Mouse (Mus musculus) gastrocnemius, adult 2 months (tissue): ENCODE data around the gene Thop1. TPM values are rescaled to one million over a fixed set of nuclear protein-coding genes. Genes with fewer than 3 reads are reported as not detected.
"Not testable (repeated sequence)": the region's sequence is repeated elsewhere in the genome, so short reads cannot be mapped to it uniquely, and the experiment has no call there.

Experiments
- DNase-seq: peaks from one replicate; pipeline ENCODE4 v3.0.0; 2022
- H3K27ac ChIP-seq: fragments of 200-600 bp; 2 replicates; pipeline ENCODE4 v1.8.1; 2022; ENCODE audit warnings: mild to moderate bottlenecking
- H3K4me3 ChIP-seq: fragments of 200-600 bp; 2 replicates; pipeline ENCODE4 v1.8.1; 2022; ENCODE audit warnings: mild to moderate bottlenecking, moderate library complexity
- CTCF ChIP-seq: fragments of 200-600 bp; IDR thresholded peaks from 2 replicates; pipeline ENCODE4 v1.8.1; 2022; ENCODE audit warnings: antibody characterized with exemption, mild to moderate bottlenecking, moderate library complexity
- intact Hi-C: fragments of 180-260 bp; cut with DNase I; formaldehyde crosslinking; loops from one replicate; pipeline ENCODE4 v1.15.1; 2025
- total RNA-seq, 2 experiments: library from RNA; stranded (reverse); gene quantifications; 2 replicates each; pipeline ENCODE4 v1.2.3; 2021

Thop1 gene
- total RNA-seq, 2 experiments from 2014 or later, result 25.1 to 25.9 TPM

- peak; percentile 98 for DNase-seq
- H3K27ac ChIP-seq, result peak within 1 kb of the TSS; percentile 89
- no peak for TF ChIP-seq CTCF
- peak within 1 kb of the TSS; percentile 92 for H3K4me3 ChIP-seq
- intact Hi-C loops, result loop anchor here (2.0 kb wide), 1 partner anchor 20 kb away; no protein-coding TSS in a partner anchor
These were observed 32.8 kb upstream of the Thop1 start, which contains the start of gene Slc39a3 for GRCm38 (mm10) chr10:81036988-81037580. Gene Slc39a3 (minus strand): TSS chr10:81037426.

GRCm38 (mm10) chr10:81041458-81042175 is 28.2 kb upstream of the Thop1 start:
- no peak overlapping the region for H3K27ac ChIP-seq
- DNase-seq, result peak; percentile 79
- H3K4me3 ChIP-seq, result no peak overlapping the region
- peak; percentile 94 for TF ChIP-seq CTCF
- intact Hi-C loops, result loop anchor here (1.0 to 5.0 kb wide), 2 partner anchors 25 to 39 kb away; no protein-coding TSS in a partner anchor

GRCm38 (mm10) chr10:81045246-81045645 is 24.6 kb upstream of the Thop1 start:
- H3K27ac ChIP-seq, H3K4me3 ChIP-seq, DNase-seq, intact Hi-C loops: not testable (repeated sequence)

GRCm38 (mm10) chr10:81050645-81051044 is 19.2 kb upstream of the Thop1 start:
- no peak for DNase-seq
- Histone ChIP-seq H3K4me3 (no peak overlapping the region), H3K27ac (no peak overlapping the region)
- intact Hi-C loops, result no loop called here
- peak; percentile 44 for TF ChIP-seq CTCF

GRCm38 (mm10) chr10:81051133-81051532 is 18.7 kb upstream of the Thop1 start:
- H3K4me3 ChIP-seq, result no peak overlapping the region
- no peak for TF ChIP-seq CTCF
- intact Hi-C loops, result no loop called here
- DNase-seq, result no peak
- no peak overlapping the region for H3K27ac ChIP-seq

GRCm38 (mm10) chr10:81052577-81052976 is 17.3 kb upstream of the Thop1 start:
- intact Hi-C loops, result no loop called here
- TF ChIP-seq CTCF, result no peak
- DNase-seq, result no peak
- Histone ChIP-seq H3K4me3 (no peak overlapping the region), H3K27ac (no peak overlapping the region)

GRCm38 (mm10) chr10:81055169-81055568 is 14.7 kb upstream of the Thop1 start:
- intact Hi-C loops, result no loop called here
- DNase-seq, result no peak
- no peak for TF ChIP-seq CTCF
- H3K27ac ChIP-seq, result peak overlapping the region; percentile 20; the same call in 1 of the 2 replicates
- H3K4me3 ChIP-seq, result no peak overlapping the region

GRCm38 (mm10) chr10:81055802-81056340 is 14.0 kb upstream of the Thop1 start:
- intact Hi-C loops, result not testable (repeated sequence)

GRCm38 (mm10) chr10:81057406-81058130 is 12.3 kb upstream of the Thop1 start:
- no peak for TF ChIP-seq CTCF
- intact Hi-C loops, result no loop called here
- 0 out of 2 replicates have a peak overlapping the region, but pooled peaks have one; percentile 9 for H3K4me3 ChIP-seq
- DNase-seq, result no peak
- H3K27ac ChIP-seq, result peak overlapping the region; percentile 46

More at GRCm38 (mm10) chr10:81055802-81056340, 14.0 kb upstream of the Thop1 start:
- not testable (repeated sequence) for H3K4me3 ChIP-seq, DNase-seq
- peak overlapping the region; percentile 20; the same call in 1 of the 2 replicates for H3K27ac ChIP-seq

GRCm38 (mm10) chr10:81058896-81059295 is 10.9 kb upstream of the Thop1 start:
- H3K4me3 ChIP-seq, result peak overlapping the region; percentile 85
- DNase-seq, result no peak
- TF ChIP-seq CTCF, result no peak
- H3K27ac ChIP-seq, result peak overlapping the region; percentile 96
- intact Hi-C loops, result no loop called here

GRCm38 (mm10) chr10:81059603-81060543 is 10.0 kb upstream of the Thop1 start, which contains the start of gene Sgta:
Gene Sgta (minus strand): TSS chr10:81060181.
- intact Hi-C loops, result no loop called here
- TF ChIP-seq CTCF, result no peak
- peak; percentile 98 for DNase-seq
- H3K27ac ChIP-seq, result peak within 1 kb of the TSS; percentile 96
- peak within 1 kb of the TSS; percentile 85 for H3K4me3 ChIP-seq
